Mouse (Mus musculus): ENCODE results near the gene Flnb.

Gene Flnb

DNA sequence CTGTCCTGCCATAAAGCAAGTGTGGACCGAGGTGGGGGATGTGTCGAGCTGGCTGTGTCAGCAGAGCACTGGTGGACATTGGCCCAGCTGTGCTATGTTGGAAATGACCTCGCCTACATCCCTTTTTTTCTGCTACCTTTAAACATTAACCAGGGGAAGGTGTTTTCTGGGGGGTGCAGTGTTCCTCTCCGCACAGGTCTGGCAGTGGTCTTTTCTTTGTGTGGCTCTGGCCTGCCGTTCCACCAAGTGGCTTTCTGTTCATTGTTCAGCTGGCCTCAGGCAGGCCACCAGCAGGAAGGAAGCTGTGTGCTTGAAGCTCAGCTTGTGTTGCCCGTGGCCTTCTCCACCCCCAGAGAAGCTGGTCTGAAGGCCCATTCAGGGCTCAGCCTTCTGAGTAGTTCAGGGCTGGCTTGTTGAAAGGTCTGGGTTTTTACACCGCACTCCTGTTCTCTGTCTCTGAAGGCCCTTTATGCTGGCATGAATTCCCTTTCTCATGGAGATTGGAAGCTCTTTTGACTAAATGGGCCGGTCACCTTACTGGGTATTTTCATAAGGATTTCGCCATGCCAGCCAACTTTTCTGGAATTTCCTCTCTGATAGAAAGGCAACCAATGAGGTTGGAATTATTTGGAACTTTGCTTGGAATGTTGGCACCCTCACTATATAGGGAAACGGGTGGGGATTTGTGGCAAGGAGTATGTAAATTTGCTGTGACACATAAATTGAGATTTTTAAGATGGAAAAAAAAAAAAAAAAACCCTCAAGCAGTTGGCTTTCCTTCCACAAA is 8.6 kb downstream of the Flnb start:
- no peak for DNase-seq (ENCODE audit: low spot score in 2 of 2)

GRCm38 (mm10) chr14:7829181-7829580 is 11.4 kb downstream of the Flnb start:
- no peak for DNase-seq (ENCODE audit: low spot score in 2 of 2)

- no peak for DNase-seq (ENCODE audit: low spot score in 2 of 2)
These were observed 14.1 kb downstream of the Flnb start for GRCm38 (mm10) chr14:7831770-7832439.

- no peak for DNase-seq (ENCODE audit: low spot score in 2 of 2)
These were observed 14.7 kb downstream of the Flnb start for GRCm38 (mm10) chr14:7832440-7832783.

DNA sequence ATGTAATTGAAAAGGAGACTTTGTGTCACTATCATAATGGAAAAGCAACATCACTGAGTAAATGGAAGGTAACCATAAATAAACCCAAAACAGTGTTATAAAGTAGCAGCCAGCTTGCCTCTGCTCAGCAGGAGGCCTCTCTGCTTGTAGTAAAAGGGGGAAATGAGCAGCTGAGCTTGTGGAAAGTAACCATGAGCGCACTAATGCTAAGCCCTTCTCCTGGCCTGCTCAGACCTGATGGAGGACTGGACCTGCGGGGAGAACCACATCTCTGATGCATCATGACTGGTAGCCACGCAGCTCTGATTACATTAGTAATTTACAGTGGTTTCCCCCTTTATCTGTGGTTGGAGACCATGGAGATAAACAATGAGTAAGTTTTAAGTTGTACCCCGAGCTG is 15.7 kb downstream of the Flnb start:
- DNase-seq (ENCODE audit: low spot score in 2 of 2) = no peak

- DNase-seq (ENCODE audit: low spot score in 2 of 2) = no peak
These were observed 20.9 kb downstream of the Flnb start for GRCm38 (mm10) chr14:7838564-7839089.

GRCm38 (mm10) chr14:7839950-7840514 is 22.3 kb downstream of the Flnb start:
- DNase-seq (ENCODE audit: low spot score in 2 of 2) = no peak

DNA sequence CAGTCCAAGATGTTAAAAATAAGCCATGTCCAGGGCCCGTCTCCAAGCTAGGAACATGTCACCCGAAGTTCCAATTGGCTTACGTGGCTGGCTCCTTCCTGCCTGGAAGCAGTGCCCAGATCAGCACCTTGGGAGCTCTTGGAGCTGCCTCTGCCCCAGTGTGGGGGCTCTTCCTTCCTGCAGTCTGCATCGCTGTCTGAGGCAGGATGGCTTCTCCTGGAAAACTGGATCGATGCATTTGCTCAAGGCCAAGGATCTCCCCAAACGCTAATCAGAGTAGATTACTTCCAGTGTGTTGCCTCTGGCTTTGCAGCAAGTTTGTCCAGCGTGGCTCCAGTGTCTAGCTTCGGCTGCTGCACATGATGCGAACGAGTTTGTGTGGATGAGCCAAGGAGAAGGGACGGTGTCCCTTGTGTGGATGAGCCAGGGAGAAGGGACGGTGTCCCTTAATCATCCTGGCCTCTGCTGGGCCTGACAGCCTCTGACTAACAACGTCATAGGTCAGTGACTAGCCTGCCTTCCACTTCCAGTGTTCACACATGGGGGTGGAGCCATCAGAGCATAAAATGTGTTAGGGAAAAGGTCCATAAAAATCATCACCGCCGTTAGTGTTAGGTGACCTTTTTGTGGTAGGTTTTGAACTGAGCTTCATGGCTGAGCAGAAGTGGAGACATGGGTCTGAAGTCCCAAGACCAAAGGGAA is 25.0 kb downstream of the Flnb start:
- no peak for DNase-seq (ENCODE audit: low spot score in 2 of 2)

GRCm38 (mm10) chr14:7846696-7847095 is 28.9 kb downstream of the Flnb start:
- DNase-seq (ENCODE audit: low spot score in 2 of 2) = no peak

DNA sequence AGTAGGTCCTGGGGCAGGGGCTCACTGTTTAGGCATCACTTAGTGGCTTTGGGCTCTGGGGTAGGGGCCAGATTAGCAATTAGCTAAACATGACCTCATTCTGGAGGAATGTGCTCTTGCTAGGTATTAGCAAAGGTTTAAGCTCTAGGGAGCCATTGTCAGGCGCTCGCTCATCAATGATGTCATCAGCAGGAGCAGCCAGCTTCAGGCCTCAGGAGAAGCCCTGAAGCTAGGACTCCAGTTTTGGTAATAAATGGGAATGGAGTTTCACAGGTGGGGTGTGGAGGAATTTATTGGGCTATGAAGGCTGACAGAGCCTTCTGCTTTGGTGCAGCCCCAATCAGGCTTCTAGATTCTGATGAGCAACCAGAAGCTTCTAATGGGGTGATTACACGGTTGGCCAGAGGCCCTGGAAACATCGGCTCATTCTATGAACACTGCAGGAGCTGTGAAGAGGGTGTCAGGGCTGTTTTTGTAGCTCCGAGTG is 30.0 kb downstream of the Flnb start:
- no peak for DNase-seq (ENCODE audit: low spot score in 2 of 2)

DNA sequence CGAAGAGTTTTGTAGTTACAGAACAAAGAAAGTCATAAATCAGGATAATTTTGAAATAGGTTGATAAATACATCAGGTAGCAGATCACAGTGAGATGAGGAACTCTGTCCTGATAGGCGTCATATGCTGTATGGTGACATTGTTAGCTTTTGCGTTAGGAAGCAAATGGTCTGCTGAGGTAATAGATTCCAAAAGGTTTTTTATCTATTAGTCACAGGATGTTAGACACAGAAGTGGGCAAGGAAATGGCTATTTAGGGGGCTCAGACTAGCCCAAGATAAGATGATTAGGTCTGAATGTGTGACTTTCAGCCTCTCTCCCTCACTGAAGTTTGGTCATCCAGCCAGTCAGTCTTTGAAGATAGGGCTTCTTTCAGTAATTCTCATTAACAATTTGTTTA is 33.2 kb downstream of the Flnb start:
- DNase-seq (ENCODE audit: low spot score in 2 of 2) = no peak

DNA sequence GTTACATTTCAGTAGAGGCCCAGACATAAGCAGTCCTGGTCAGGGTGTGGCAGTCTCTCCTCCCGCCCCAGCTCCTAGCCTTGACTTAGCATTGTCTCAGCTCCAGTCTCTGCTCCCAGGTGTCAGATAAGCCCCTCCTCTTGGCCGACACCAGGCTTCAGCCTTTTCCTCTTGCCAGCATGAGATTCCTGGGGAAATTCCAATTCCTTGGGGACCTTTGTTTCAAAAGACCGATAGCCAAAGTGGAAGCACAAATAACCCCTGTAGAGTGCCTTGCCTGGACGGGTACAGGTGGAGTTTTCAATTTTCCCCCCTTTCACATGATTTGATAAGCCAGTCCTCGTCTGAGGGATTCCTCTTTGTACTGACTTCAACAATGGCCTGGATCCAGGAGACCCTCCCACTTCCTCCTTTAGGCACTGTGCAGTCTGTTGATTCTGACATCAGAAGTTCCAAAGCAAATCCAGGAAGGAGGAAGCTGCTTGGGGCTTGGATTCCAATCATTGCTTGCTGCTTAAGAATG is 33.8 kb downstream of the Flnb start:
- DNase-seq (ENCODE audit: low spot score in 2 of 2) = no peak

DNA sequence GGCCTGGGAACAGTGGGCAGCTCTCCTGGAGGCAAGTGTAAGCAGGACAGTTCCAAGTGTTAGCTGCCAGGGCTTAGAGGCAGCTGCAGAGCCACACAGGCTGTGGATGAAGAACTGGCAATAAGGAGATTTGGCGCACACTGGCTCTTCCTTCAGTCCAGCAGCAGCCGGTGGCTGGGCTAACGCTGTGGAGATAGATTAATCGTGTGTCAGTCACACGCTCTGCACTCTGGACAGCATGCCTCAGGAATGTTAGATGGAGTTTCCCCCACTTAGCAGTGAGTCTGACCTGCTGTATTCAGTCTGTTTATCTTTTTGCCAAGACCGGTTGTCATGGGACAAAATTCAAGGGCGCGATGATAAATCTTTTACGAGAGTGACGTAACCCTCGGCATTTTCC is 35.9 kb downstream of the Flnb start:
- DNase-seq (ENCODE audit: low spot score in 2 of 2) = no peak

GRCm38 (mm10) chr14:7854366-7854765 is 36.6 kb downstream of the Flnb start:
- DNase-seq (ENCODE audit: low spot score in 2 of 2) = no peak

GRCm38 (mm10) chr14:7855101-7855500 is 37.3 kb downstream of the Flnb start:
- DNase-seq (ENCODE audit: low spot score in 2 of 2) = no peak

GRCm38 (mm10) chr14:7855501-7855900 is 37.7 kb downstream of the Flnb start:
- DNase-seq (ENCODE audit: low spot score in 2 of 2) = no peak

- DNase-seq (ENCODE audit: low spot score in 2 of 2) = no peak
These were observed 38.6 kb downstream of the Flnb start for GRCm38 (mm10) chr14:7856348-7856747.

GRCm38 (mm10) chr14:7857835-7858234 is 40.1 kb downstream of the Flnb start:
- DNase-seq (ENCODE audit: low spot score in 2 of 2) = no peak

- no peak for DNase-seq (ENCODE audit: low spot score in 2 of 2)
These were observed 40.7 kb downstream of the Flnb start for GRCm38 (mm10) chr14:7858430-7858829.

DNA sequence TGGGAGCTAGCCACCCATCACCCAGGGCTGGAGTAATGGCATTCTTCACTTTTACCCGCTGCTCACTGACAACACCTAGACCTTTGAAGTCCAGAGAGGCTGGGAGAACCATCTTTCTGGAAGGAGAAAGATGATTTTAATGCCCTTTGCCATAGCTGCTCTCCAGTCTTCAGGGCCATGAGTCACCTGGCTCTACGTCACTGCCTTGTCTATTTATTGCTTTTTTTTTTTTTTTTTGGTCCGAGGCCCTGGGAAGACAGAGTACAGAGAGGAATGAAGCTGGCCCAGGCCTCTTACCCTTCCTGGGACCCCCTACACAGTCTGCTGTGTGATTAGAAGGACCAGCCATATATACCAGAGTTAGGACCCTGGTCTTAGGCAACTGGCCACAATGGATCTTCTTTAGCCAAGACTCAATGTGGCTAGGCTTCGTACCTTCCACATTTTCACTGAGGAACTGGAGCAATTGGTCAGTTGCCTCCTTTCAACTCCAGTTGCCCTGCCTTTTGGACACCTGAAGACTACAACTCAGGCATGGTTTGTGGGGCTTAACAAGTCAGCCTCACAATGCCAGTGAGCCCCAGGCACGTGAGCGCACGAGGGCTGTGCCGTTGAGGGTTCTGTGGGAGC is 42.9 kb downstream of the Flnb start:
- DNase-seq (ENCODE audit: low spot score in 2 of 2) = no peak

DNA sequence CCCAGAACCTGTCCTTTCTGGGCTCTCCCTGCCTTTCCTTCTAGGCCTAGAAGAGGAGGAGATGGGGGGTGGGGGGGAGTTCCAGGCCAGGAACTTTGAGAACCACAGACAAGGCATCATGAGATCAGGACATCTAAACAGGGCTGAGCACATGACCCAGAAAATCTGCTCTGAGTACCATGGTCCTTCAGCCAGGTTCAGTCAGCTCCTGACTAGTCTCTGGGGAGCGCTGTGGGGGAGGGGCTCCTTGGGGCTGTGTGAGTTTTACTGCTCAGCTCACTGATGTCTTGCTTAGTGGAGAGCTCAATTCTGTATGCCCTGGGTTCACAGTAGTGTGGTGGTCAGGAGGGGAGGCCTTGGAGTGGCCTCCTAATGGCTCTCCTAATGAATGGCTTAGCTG is 43.5 kb downstream of the Flnb start:
- no peak for DNase-seq (ENCODE audit: low spot score in 2 of 2)
